Mouse (Mus musculus) ZHBTc4 (cell line): ENCODE measurements around the gene Dcdc2c.
A peak's percentile ranks its signal among the peaks of the same experiment; 100 is the strongest.

ENCODE experiments used
- DNase-seq: peaks from one replicate; pipeline ENCODE4 v3.0.0-alpha.2; 2011; ENCODE audit warnings: low read depth, low spot score

Dcdc2c gene

GRCm38 (mm10) chr12:28458786-28459185 is 93.4 kb downstream of the Dcdc2c start:
- no peak for DNase-seq

- no peak for DNase-seq
Measured at GRCm38 (mm10) chr12:28436536-28436935, 115.7 kb downstream of the Dcdc2c start.

- DNase-seq, result no peak
Measured at GRCm38 (mm10) chr12:28432729-28433067, 119.5 kb downstream of the Dcdc2c start.

GRCm38 (mm10) chr12:28431832-28432728 is 120.1 kb downstream of the Dcdc2c start:
- peak; percentile 76 for DNase-seq

GRCm38 (mm10) chr12:28429856-28430255 is 122.3 kb downstream of the Dcdc2c start:
- DNase-seq, result no peak

- DNase-seq, result no peak
Measured at GRCm38 (mm10) chr12:28416957-28417356, 135.2 kb downstream of the Dcdc2c start.

- no peak for DNase-seq
Measured at GRCm38 (mm10) chr12:28407656-28408405, 144.4 kb downstream of the Dcdc2c start.

GRCm38 (mm10) chr12:28402256-28402655 is 149.9 kb downstream of the Dcdc2c start:
- DNase-seq, result no peak

GRCm38 (mm10) chr12:28401372-28401771 is 150.8 kb downstream of the Dcdc2c start:
- DNase-seq, result no peak

- no peak for DNase-seq
Measured at GRCm38 (mm10) chr12:28392129-28392528, 160.1 kb downstream of the Dcdc2c start.
